Mouse (Mus musculus): ENCODE measurements around the gene Hspb7. TPM values are rescaled to one million over a fixed set of nuclear protein-coding genes. Genes with fewer than 3 reads are reported as not detected.

Hspb7 gene
- polyA plus RNA-seq, 1 experiment from 2014 or later = 4.7 TPM

DNA sequence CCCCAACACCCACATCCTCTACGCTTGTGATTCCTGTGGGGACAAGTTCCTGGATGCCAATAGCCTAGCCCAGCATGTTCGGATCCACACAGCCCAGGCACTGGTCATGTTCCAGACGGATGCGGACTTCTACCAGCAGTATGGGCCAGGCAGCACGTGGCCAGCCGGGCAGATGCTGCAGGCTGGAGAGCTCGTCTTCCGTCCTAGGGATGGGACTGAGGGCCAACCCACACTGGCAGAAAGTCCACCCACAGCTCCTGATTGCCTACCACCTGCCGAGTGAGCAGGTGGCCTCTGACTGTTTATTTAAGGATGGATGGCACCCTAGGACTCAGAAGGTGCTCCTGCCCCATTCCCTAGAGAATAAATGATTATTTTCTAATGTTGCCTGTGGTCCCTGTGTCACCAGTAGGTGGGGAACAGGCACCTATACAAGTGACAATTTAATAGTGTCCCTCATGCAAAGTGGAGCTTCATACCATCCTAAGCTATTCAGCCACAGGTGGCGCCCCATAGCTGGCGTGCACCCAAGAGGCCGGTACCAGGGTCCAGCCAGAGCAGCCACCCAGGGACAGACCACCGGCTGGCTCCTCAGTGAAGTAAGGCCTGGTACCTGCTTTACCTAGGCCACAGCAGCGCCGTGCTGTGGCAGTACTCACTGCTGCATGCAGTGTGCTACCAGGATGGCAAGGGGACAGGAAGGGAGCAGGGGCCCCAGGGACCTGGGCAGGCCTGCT, 46.4 kb downstream of the Hspb7 start:
- no peak overlapping the region for H3K4me3 ChIP-seq (ENCODE audit: low read depth, low read length)
- H3K9ac ChIP-seq (replicated peaks; ENCODE audit: low read depth, low read length) = no peak overlapping the region
- H3K4me1 ChIP-seq (ENCODE audit: control insufficient read depth, insufficient read depth, low read length) = no peaks in the 10 kb centered on the region
- peaks cover 78% of the 10 kb centered on the region for H3K36me3 ChIP-seq (ENCODE audit: control insufficient read depth, insufficient read depth, low read length)
- 83% methylated on average over 15 of the region's 15 CpGs for WGBS
- H3K9me3 ChIP-seq (ENCODE audit: control insufficient read depth, low read depth, low read length) = no peaks in the 10 kb centered on the region
- no peak overlapping the region for H3K4me2 ChIP-seq (replicated peaks; ENCODE audit: low read depth, low read length)
- no peak overlapping the region for H3K27ac ChIP-seq (ENCODE audit: low read length)
- ATAC-seq (ENCODE audit: insufficient number of reproducible peaks, insufficient read depth, low FRiP score, low read depth) = no peak
- H3K27me3 ChIP-seq (ENCODE audit: control insufficient read depth, insufficient read depth, low read length) = no peaks in the 10 kb centered on the region

DNA sequence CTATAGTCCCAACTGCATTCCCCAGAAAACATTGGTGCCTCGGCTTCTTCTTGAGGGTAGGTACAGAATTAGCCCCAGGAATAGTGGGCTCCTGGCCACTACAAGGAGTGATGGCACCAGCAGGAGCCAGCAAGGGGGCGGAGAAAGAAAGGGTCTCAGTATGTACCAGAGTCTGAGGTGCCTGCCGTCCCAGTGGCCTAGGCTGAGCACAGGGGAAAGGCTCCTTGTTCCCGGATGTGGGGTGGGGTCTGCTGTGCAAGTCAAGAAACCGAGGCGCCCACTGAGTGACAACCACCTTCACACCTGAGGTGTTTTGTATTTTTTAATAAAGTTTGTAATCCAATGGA, 47.0 kb downstream of the Hspb7 start:
- Histone ChIP-seq H3K9me3 (ENCODE audit: control insufficient read depth, low read depth, low read length) (no peaks in the 10 kb centered on the region), H3K27me3 (ENCODE audit: control insufficient read depth, insufficient read depth, low read length) (no peaks in the 10 kb centered on the region), H3K4me3 (ENCODE audit: low read depth, low read length) (no peak overlapping the region), H3K4me1 (ENCODE audit: control insufficient read depth, insufficient read depth, low read length) (no peaks in the 10 kb centered on the region), H3K4me2 (replicated peaks; ENCODE audit: low read depth, low read length) (no peak overlapping the region), H3K9ac (replicated peaks; ENCODE audit: low read depth, low read length) (no peak overlapping the region), H3K27ac (ENCODE audit: low read length) (no peak overlapping the region), H3K36me3 (ENCODE audit: control insufficient read depth, insufficient read depth, low read length) (peaks cover 81% of the 10 kb centered on the region)
- no peak for ATAC-seq (ENCODE audit: insufficient number of reproducible peaks, insufficient read depth, low FRiP score, low read depth)
- WGBS = 86% methylated on average over 6 of the region's 6 CpGs

DNA sequence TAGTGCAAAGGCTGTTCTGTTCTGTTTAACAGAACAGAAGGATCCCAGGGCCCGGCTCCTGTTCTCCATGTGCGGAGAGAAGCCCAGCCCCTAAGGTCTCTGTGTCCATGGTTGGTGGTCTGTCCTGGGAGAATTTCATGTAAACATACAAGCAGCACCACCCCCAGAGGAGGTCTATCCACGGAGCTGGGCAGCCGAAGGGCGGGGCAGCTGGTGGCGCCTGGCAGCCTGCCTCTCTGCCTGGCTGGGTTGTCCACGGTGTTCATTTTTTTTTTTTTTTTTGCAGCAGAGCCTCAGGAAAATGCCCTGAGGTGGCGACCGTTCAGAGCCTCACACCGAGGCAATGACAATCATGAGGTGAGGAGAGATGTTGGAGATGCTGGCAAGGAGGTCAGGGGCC, 48.0 kb downstream of the Hspb7 start:
- Histone ChIP-seq H3K9ac (replicated peaks; ENCODE audit: low read depth, low read length) (no peak overlapping the region), H3K36me3 (ENCODE audit: control insufficient read depth, insufficient read depth, low read length) (peaks cover 79% of the 10 kb centered on the region), H3K9me3 (ENCODE audit: control insufficient read depth, low read depth, low read length) (no peaks in the 10 kb centered on the region), H3K4me2 (replicated peaks; ENCODE audit: low read depth, low read length) (no peak overlapping the region), H3K4me3 (ENCODE audit: low read depth, low read length) (no peak overlapping the region), H3K4me1 (ENCODE audit: control insufficient read depth, insufficient read depth, low read length) (no peaks in the 10 kb centered on the region), H3K27me3 (ENCODE audit: control insufficient read depth, insufficient read depth, low read length) (no peaks in the 10 kb centered on the region), H3K27ac (ENCODE audit: low read length) (no peak overlapping the region)
- ATAC-seq (ENCODE audit: insufficient number of reproducible peaks, insufficient read depth, low FRiP score, low read depth) = no peak
- 48% methylated on average over 10 of the region's 10 CpGs for WGBS

DNA sequence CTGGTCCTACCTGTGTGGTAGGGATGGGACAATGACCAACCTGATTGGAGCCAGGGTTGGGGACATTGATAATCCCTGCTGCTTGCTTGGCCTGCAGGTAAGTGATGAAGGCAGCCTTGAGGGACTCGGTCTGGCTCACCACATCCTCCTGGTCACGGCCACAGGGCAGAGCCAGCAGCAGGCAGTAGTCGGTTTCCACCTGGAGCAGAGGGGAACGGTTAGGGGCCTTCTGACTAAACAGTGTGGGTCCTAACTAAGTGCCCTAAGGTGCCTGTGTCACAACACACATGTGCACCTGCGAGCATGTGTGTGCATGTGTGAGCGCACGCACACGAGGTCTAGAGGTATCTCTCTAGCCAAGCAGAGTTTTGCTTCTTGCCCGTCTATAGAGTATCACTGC, 48.8 kb downstream of the Hspb7 start:
- Histone ChIP-seq H3K36me3 (ENCODE audit: control insufficient read depth, insufficient read depth, low read length) (peaks cover 75% of the 10 kb centered on the region), H3K9me3 (ENCODE audit: control insufficient read depth, low read depth, low read length) (no peaks in the 10 kb centered on the region), H3K27me3 (ENCODE audit: control insufficient read depth, insufficient read depth, low read length) (no peaks in the 10 kb centered on the region), H3K4me2 (replicated peaks; ENCODE audit: low read depth, low read length) (no peak overlapping the region), H3K4me1 (ENCODE audit: control insufficient read depth, insufficient read depth, low read length) (no peaks in the 10 kb centered on the region), H3K4me3 (ENCODE audit: low read depth, low read length) (no peak overlapping the region), H3K9ac (replicated peaks; ENCODE audit: low read depth, low read length) (no peak overlapping the region), H3K27ac (ENCODE audit: low read length) (no peak overlapping the region)
- ATAC-seq (ENCODE audit: insufficient number of reproducible peaks, insufficient read depth, low FRiP score, low read depth) = no peak
- 91% methylated on average over 9 of the region's 9 CpGs for WGBS

DNA sequence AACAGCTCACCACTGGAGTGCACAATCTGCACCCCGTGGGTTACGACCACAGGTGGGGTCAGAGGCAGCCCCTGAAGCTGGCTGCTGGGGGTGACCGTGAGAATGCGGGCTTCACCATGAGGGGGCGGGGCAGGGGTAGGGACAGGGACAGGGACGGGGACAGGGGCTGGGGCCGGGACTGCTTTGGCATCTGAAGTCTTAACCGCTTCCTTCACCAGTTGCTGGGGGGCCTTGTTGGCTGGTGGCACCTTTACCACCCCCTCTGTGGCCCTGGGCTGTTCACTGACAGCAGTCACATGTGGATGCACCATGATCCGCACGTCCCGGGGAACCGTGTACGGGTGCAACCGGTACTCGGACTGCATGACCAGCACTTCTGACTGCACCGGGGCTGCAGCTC, 50.9 kb downstream of the Hspb7 start:
- no peak overlapping the region for H3K4me2 ChIP-seq (replicated peaks; ENCODE audit: low read depth, low read length)

DNA sequence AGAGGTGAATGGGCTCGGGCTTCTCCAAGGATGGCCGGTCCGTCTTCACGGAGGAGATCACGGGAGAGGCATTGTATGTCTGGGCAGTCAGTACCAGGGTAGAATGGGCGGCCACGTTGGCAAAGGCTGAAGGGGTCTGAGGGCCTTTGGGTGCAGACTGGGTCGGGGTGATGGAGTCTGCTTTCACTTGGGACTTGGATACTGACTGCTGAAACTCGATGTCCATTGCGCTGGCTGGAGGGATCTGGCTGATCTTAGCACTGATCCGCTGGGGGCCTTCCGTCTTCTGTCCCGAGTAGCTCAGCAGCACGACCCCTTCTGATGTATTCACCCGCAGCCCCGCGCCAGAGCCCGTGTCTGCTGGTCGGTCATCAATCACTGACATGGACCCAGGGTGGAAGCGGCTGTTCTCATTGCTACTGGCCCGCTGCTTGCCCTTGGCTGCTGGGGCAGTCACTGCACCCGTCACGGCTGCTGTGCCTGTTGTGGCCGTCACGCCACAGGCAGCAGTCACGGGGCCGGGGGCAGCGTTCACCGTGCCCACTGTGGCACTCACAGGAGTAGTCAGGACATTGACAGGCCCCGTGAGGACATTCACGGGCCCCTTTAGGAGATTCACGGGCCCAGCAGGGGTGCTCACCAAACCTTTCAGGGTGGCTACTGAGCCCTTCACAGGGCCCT, 52.2 kb downstream of the Hspb7 start:
- H3K36me3 ChIP-seq (ENCODE audit: control insufficient read depth, insufficient read depth, low read length) = peaks cover 77% of the 10 kb centered on the region
- WGBS = 73% methylated on average over 32 of the region's 32 CpGs
- H3K9ac ChIP-seq (replicated peaks; ENCODE audit: low read depth, low read length) = no peak overlapping the region
- no peaks in the 10 kb centered on the region for H3K9me3 ChIP-seq (ENCODE audit: control insufficient read depth, low read depth, low read length)
- no peak overlapping the region for H3K27ac ChIP-seq (ENCODE audit: low read length)
- H3K4me2 ChIP-seq (replicated peaks; ENCODE audit: low read depth, low read length) = no peak overlapping the region
- H3K4me1 ChIP-seq (ENCODE audit: control insufficient read depth, insufficient read depth, low read length) = no peaks in the 10 kb centered on the region
- no peaks in the 10 kb centered on the region for H3K27me3 ChIP-seq (ENCODE audit: control insufficient read depth, insufficient read depth, low read length)
- no peak for ATAC-seq (ENCODE audit: insufficient number of reproducible peaks, insufficient read depth, low FRiP score, low read depth)
- H3K4me3 ChIP-seq (ENCODE audit: low read depth, low read length) = no peak overlapping the region

More for the DNA sequence above, 50.9 kb downstream of the Hspb7 start:
- ATAC-seq (ENCODE audit: insufficient number of reproducible peaks, insufficient read depth, low FRiP score, low read depth) = no peak
- H3K9me3 ChIP-seq (ENCODE audit: control insufficient read depth, low read depth, low read length) = no peaks in the 10 kb centered on the region
- no peak overlapping the region for H3K27ac ChIP-seq (ENCODE audit: low read length)
- no peak overlapping the region for H3K9ac ChIP-seq (replicated peaks; ENCODE audit: low read depth, low read length)
- no peak overlapping the region for H3K4me3 ChIP-seq (ENCODE audit: low read depth, low read length)
- no peaks in the 10 kb centered on the region for H3K4me1 ChIP-seq (ENCODE audit: control insufficient read depth, insufficient read depth, low read length)
- peaks cover 75% of the 10 kb centered on the region for H3K36me3 ChIP-seq (ENCODE audit: control insufficient read depth, insufficient read depth, low read length)
- no peaks in the 10 kb centered on the region for H3K27me3 ChIP-seq (ENCODE audit: control insufficient read depth, insufficient read depth, low read length)
- 98% methylated on average over 16 of the region's 16 CpGs for WGBS

DNA sequence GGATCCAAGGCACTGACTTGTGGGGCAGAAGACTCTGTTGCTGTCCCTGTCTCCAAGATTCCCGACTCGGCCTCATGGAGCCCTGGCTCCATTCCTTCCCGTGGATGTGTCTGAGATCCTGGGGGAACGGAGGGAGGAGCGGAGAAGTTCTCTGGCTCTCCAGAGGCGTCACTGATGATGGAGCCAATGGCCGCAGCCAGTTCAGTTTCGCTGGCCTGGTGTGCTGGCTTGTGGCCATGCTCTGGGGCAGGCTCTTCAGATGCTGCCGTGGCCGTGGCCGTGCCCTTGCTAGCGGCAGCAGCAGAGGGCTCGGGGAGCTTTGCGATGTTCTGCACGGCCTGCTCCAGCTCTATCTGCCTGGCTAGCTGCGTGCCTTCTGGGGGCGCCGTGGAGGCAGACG, 53.9 kb downstream of the Hspb7 start:
- peaks cover 80% of the 10 kb centered on the region for H3K36me3 ChIP-seq (ENCODE audit: control insufficient read depth, insufficient read depth, low read length)
- no peak overlapping the region for H3K4me2 ChIP-seq (replicated peaks; ENCODE audit: low read depth, low read length)

More for the DNA sequence above, 53.9 kb downstream of the Hspb7 start:
- H3K9me3 ChIP-seq (ENCODE audit: control insufficient read depth, low read depth, low read length) = no peaks in the 10 kb centered on the region
- H3K27me3 ChIP-seq (ENCODE audit: control insufficient read depth, insufficient read depth, low read length) = no peaks in the 10 kb centered on the region
- no peaks in the 10 kb centered on the region for H3K4me1 ChIP-seq (ENCODE audit: control insufficient read depth, insufficient read depth, low read length)
- ATAC-seq (ENCODE audit: insufficient number of reproducible peaks, insufficient read depth, low FRiP score, low read depth) = no peak
- WGBS = 88% methylated on average over 19 of the region's 19 CpGs
- H3K27ac ChIP-seq (ENCODE audit: low read length) = no peak overlapping the region
- no peak overlapping the region for H3K4me3 ChIP-seq (ENCODE audit: low read depth, low read length)
- H3K9ac ChIP-seq (replicated peaks; ENCODE audit: low read depth, low read length) = no peak overlapping the region
